Mouse (Mus musculus) MN1 (cell line): ENCODE measurements at regions not wholly inside any gene's neighbourhood (a gene's known extent, or its start where the extent isn't known, plus 50 kb on each side); places are given as distances from the start of the nearest gene placed in this dataset.
A peak's percentile ranks its signal among the peaks of the same experiment; 100 is the strongest.

Experiments used
- DNase-seq: peaks from one replicate; pipeline ENCODE4 v3.0.0-alpha.2; 2016; ENCODE audit warnings: low spot score

DNA sequence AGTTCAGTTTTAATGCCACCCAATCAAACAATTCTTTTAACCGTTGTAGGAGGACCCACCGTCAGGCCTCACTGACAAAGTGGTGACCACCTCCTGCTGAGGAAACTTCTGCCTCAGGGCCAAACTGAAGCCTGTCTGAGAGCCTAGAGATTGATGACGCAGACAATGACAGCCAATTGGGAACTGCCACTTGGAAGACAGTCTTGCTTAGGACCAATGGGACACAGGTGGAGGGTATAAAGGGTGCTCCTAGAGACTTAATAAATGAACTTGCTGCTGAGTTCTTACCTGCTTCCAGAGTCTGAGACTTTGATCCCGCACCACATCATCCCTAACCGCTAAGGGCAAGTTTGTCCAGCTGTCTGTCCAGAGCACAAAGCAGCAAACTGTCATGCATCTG, 80.0 kb downstream of the Tbx4 start:
- no peak for DNase-seq

DNA sequence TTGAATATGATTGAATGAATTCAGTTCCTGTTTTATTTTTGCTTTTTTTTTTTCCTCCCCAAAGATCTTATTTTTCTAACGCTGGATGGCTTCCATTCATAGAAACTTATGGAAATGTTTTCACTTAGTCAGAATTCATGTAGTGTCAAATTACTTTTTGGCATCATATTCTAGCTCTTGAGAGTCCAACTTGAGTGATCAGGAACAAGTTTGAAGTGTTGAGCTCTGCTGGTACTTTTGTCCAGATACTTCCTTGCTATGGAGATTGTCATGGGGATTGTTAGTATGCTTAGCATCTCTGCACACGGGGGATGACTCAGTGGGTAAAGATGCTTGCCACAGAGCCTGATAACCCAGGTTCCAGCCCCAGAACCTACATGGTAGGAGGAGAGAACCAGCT, 84.1 kb downstream of the Tbx4 start:
- DNase-seq, result no peak

DNA sequence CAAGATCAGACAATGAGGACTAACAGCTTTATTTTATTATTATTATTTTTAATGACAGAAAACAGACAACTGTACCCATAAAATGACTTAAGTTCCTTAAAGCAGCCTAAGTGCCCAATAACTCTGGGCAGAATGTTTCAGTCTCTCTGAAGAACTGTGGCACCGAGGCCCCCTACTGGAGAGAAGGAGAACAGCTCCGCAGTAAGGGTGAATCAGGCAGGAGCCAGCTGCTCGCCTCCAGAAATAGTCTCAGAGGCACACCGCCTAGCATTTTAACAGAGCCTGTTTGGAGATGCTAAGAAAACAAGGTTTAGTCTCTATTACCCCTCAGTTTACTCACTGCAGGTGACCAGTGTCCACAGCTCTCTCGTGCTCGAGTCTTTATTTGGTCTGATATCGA, 86.2 kb downstream of the Tbx4 start:
- peak; percentile 75 for DNase-seq

- DNase-seq, result peak; percentile 11
Measured at GRCm38 (mm10) chr11:85973736-85974135, 87.5 kb downstream of the Tbx4 start.

GRCm38 (mm10) chr11:85976693-85977434, 90.6 kb downstream of the Tbx4 start:
- no peak for DNase-seq

DNA sequence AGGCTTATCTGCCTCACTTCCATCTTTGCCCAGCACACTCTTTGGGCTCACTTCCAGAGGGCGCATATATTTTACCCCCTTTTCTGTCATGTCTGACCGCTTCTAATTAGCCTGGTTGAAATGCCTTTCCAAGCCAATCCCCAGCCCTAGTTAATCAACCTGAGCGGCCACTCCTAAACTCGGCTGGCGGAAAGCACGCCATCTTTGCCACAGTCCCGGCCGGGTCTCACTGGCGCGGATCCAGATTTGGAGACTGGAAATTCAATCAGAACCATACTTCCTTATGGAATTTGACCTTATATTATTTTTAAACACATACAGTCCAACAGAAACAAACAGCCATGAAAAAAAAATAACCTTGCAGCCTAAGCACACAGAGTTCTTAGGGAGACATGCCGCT, 94.2 kb downstream of the Tbx4 start:
- DNase-seq, result no peak

GRCm38 (mm10) chr11:85981561-85981960, 95.3 kb downstream of the Tbx4 start:
- no peak for DNase-seq

GRCm38 (mm10) chr11:85986338-85986737, 100.1 kb downstream of the Tbx4 start:
- no peak for DNase-seq

- no peak for DNase-seq
Measured at GRCm38 (mm10) chr11:85987181-85987580, 101.0 kb downstream of the Tbx4 start.

- DNase-seq, result peak; percentile 7
Measured at GRCm38 (mm10) chr11:85989536-85989935, 103.3 kb downstream of the Tbx4 start.

DNA sequence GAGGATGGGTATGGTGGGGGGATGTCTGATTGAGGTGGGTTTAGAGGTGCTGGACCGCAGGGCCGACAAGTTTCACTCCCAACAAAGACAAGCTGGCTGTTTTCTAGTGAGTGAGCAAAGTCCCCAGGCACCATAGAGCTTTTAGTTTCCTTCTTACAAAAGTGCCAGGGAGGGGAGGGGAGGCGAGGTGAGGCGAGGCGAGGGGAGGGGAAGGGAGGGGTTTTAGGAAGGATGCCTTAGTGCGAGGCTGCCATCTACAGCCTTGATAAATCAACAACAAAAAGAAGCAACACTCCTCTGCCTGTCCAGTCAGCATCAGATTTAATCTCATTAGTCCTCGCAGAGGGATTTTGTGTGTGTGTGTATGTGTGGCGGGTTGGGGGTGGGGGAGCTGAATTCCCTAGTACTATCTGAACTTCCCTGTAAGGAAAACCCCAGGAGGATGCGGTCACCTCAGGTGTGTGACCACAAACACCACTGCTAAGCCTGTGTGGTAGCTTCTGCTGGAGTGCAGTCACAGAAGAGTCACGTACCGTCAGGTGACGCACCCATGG, 103.8 kb downstream of the Tbx4 start:
- peak; percentile 58 for DNase-seq

GRCm38 (mm10) chr11:85995318-85996095, 109.3 kb downstream of the Tbx4 start:
- DNase-seq, result peak; percentile 83

- no peak for DNase-seq
Measured at GRCm38 (mm10) chr11:85996686-85997085, 110.5 kb downstream of the Tbx4 start.

DNA sequence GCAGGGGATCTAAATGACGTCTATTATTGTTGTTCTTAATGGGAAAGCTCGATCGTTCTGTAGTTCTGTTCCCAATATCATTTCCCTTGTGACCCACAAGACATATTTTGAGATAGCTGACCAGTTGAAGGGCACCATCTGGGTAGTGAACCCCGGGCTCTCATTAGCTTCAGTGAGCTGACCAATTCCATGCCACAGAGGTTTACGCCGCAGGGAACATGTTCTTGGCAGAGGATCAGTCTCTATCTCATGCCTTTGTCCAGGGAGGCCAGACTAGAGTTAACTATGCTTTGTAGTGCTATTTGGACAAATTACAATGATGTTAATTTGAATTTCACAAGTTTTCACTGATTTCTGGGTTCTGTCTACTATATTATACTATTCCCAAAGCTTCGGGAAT, 117.1 kb downstream of the Tbx4 start:
- no peak for DNase-seq

DNA sequence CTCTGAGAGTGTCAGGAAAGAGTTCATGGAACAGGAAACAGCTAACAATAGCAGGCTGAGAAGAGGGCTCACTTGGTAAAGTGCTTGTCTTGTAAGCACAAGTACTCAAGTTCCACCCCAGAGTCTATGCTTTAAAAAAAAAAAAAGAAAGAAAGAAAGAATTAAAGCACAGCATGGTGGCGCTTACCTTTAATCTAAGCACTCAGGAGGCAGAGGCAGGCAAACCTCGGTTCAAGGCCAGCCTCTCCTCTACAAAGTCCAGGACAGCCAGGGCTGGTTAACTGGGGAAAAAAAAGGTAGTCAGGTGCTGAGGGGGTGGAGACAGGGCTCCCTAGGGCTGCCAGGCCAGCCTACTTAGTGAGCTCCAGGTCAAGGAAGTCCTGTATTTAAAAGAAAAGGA, 119.1 kb downstream of the Tbx4 start:
- no peak for DNase-seq

- no peak for DNase-seq
Measured at GRCm38 (mm10) chr11:86005899-86006445, 119.8 kb downstream of the Tbx4 start.

DNA sequence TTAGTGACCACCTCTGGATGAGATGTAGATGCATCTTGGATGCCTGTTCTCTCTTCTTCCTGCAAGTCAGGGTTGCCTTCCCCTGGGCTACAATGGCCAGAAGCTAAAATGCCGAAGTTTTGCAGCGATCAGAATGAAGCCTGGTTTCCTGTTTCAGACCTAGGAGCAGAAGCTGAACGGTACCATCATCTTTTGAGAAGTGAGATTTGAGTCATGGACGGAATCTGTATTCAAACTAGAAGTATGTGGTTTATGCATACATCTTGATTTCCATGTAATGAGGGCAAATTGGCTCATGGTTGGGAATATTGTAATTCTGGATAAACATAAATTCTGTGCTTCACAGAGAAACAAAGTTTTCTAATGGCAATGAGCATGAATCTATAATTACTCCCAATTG, 120.6 kb downstream of the Tbx4 start:
- no peak for DNase-seq
